Mouse (Mus musculus): Measurements from ENCODE around the gene Wnt5b. TPM values are rescaled to one million over a fixed set of nuclear protein-coding genes. Genes with fewer than 3 reads are reported as not detected.

Wnt5b gene
- total RNA-seq, 2 experiments from 2014 or later: 2.3 to 5.3 TPM

DNA sequence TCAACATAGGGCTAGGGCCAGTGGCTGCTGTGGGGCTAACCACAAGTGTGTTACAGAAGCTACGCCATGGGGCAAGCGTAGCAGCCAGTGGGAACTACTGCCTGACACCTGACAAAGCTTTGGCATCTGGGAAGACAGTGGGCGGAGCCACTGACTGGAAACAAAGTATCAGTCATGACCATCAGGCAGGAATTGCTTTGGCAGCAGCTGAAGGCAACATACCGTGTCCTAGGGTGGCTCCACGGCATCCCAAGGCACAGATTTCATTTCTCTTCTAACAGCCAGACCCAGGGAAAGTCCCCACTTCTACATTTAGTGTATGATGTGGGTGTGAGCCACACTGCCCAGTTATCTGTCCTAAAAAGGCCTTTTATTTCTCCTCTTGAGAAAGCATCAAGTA, 17.6 kb downstream of the Wnt5b start:
- intact Hi-C loops (cut with DNase I): no loop called here

DNA sequence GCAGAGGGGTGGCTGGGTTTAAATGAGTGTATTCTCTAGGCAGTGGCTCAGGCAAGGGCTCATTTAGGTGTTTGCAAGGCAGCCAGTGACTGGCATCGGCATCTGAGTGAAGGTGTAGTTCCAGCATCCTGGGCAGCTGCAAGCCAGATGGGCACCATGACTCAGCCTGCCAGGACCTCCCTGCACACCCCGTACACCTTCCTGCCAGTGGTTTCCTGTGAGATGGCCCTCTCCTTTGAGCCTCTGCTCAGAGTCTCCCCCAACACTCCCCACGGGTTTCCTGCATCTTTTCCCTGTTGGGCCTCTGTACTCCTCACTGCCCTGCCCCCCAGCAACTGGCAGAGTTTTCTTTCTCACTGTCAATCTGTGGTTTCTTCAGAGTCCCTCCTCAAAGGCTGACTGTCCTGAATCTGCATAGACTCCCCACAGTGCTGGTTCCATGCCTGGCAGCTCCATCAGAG, 22.2 kb downstream of the Wnt5b start:
- intact Hi-C loops (cut with DNase I): no loop called here
- no peak for DNase-seq

More for the DNA sequence above, 17.6 kb downstream of the Wnt5b start:
- DNase-seq: no peak

DNA sequence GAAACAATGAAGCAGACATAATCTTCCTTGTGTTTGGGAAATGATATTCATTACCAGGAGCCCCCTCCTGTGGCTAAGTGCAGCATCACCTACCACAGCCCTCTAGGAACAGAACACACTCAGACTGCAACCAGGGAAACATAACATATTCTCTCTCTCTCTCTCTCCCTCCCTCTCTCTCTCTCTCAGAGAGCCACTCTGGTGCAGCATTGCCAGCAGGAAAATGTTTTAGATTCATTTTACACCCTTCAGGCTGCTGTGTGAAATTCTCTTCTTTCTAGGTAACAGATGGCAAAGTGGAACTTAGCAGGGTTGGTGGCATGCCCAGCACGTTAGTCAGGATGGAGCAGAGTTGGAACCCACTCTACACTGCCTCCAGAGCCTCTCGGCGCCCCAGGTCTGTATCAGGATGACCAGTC, 22.7 kb downstream of the Wnt5b start:
- intact Hi-C loops (cut with DNase I): no loop called here
- no peak for DNase-seq

DNA sequence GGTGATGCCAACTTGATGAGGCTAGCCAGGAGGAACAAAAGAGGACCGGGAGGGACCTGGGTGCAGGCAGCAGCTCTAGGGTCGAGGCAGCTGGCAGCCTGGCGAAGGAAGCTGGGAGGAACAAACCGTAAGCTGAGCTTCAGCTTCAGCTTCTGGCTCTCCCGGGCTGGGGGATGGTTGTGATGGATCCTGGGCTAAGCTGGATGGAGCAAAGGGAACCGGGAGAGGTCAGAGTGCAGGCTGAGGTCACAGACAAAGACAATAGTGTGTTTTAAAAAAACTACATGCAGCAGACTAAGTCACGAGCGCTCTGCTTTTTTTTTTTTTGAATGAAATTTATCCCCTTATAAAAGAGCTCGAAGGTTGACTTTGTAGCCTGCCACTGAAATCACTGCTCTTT, 23.4 kb downstream of the Wnt5b start:
- intact Hi-C loops (cut with DNase I): no loop called here
- DNase-seq: no peak

DNA sequence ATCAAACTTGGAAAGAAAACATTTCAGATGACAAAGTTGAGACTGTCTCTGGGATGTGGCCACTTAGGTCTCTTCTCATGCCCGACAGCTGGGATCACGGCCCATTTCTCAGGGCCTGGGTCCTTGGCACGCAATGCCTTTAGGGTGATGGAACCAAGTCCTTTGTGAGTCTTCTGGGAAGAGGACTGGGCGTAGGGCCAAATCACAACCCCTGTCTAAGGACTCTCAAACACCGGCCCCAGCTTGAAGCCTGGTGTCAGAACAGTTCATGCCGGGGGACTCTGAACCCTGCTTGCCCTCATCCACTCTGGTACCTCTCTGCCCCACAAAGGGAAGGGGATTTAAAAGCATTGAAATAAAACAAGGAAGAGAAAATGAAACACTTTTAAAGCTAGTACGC, 30.1 kb downstream of the Wnt5b start:
- DNase-seq: no peak
- intact Hi-C loops (cut with DNase I): no loop called here

DNA sequence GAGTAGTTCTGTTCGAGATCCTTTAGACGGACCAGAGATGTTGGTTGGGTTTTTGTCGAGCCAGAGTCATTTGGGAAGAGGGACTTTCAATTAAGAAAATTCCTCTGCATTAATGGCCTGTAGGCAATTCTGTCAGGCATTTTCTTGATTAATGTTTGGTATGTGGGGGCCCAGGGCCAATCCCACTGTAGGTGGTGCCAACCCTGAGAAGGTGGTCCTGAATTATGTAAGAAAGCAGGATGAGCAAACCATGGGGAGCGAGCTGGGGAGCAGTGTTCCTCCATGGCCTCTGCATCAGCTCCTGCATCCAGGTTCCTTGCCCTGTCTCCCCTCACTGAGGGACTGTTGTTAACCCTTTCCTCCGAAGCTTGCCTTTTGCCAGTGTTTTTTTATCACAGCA, 30.7 kb downstream of the Wnt5b start:
- intact Hi-C loops (cut with DNase I): no loop called here

DNA sequence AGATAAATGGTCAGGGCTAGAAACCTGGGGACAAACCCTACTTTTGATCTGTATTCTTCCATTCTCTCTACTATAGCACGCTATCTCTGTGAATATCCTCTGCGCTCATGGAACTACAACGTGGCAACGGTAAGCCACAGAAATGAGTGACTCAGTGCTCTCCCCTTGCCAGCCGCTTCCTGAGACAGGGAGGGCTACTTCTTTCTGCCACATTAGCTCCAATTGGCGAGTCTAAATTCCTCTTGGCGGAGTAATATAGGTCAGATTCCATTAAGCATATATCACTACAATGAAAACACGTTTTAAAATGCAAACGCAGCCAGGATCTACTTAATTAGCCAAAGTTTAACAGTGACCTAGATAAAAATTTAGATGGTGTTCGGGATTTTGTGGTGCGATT, 31.4 kb downstream of the Wnt5b start:
- intact Hi-C loops (cut with DNase I): no loop called here
- DNase-seq: no peak

More for the DNA sequence above, 30.7 kb downstream of the Wnt5b start:
- DNase-seq: no peak

DNA sequence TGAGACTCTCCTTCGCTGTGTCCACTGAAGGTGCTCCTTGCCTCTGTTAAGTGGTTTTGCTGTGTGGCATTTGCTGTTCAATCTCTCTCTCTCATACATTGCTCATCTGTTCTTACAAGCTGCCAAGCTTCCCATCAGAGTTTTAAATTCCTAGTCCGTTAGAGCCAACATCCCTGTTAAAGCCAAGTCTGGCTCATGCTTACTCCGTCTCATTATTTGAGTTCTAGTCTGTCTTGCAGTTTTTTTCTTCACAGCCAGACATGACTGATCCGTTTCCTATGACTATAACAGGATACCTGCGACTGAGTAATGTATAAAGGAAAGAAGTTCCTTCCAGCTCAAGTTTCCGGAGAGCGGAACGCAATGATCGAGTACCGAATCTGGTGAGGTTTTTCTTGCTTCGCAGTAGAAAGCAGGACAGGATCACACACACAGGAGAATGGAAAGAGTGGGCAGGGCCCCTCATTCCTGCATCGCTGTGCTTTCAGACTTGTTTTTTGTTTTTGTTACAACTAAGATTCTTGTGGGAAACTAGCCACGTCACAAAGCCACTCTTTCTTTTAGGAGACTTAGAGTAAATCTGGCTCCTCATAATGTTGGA, 34.6 kb downstream of the Wnt5b start:
- intact Hi-C loops (cut with DNase I): no loop called here
- DNase-seq: no peak

DNA sequence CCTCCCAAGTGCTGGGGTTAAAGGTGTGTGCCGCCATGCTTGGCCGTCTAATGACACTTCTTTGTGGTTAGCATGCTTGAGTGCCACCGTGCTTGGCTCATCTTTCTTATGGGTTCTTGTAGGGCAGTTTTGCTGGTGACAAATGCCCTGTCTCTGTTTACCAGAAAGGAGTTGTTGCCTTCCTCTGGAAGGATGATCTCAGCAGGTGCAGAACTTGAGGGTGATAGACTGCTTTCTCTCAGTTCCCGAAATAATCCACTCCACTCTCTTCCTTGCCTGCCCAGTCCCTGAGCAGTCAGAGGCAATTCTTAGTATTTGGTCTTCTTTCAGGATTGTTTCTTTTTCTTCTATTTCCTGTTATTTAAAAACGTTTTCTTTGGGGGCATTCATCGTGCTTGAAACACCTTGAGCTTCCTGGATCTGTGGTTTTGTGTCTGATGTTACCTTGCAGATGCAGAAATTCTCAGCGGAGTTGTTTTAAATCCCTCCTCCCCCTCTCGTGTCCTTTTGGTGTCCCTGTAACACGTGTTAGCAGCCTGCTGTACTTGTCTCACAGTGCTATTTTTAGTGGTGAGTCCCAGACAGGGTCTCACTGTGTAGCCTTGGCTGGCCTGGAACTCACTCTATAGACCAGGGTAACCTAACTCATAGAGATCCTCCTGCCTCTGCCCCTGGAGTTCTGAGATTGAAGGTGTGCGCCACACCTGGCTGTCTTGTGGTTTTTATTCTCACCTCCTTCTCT, 35.3 kb downstream of the Wnt5b start:
- intact Hi-C loops (cut with DNase I): no loop called here
- no peak for DNase-seq

DNA sequence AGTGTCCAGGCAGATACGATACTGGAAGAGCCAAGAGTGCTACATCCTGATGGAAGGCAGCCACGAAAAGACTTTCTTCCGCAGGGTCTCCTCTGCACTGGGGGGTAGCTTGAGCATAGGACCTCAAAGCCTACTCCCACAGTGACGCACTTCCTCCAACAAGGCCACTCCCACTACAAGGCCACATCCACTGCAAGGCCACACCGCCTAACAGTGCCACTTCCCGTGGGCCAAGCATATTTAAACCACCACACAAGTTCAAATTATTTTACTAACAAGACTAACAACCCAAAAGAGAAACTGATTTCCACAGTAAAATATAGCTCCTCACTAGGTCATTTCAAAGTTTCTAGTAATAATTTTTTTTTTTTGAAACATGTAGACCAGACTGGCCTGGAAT, 35.9 kb downstream of the Wnt5b start:
- DNase-seq: no peak
- intact Hi-C loops (cut with DNase I): no loop called here

DNA sequence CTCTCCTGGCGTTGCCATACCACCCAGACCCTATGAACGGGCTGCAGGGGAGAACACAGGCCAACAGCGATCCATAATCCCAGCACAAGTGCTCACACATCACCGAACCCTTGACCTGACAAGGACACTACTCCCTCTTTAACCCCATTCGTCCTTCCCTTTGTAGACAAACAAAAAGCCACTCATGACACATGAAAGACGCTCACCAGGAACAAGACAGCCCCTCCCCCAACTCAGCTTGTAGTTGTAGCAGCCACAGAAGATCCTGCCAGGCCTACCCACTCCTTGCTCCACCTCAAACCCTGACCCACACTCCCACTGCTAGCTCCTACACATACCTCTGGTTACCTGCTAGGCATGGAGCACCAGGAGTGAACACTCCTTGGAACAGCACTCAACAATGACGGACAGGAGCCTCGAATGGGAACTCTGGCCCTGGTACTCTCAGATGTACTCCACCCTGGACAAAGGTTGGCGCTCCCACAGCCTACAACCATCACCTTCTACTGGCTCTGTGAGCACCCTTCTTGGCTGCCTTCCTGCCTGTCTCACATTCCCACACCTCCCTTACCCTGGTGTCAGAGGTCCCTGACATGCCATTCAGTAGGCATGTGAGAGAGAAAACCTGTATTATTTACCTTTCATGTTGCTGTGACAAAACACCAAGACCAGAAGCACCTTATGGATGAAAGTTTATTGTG, 38.5 kb downstream of the Wnt5b start:
- DNase-seq: no peak
- intact Hi-C loops (cut with DNase I): no loop called here

DNA sequence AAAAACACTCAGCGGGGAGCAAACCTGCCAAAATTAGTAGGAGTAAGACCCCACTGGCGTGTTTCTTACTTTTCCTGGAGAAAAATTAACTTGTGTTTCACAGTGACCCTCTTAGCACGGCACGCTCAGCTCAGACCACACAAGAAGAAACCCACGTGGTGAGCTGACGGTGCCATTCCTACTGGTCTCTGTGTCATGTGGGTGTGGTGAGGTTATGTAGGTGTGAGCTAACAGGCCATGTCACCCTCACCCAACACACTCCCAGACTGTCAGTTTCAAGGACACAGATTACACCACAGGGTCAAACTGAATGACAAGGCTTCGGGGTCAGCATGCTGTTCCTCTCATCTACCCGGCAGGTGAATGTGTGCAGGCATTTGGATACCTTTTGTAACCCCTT, 39.4 kb downstream of the Wnt5b start:
- intact Hi-C loops (cut with DNase I): no loop called here
- DNase-seq: no peak

DNA sequence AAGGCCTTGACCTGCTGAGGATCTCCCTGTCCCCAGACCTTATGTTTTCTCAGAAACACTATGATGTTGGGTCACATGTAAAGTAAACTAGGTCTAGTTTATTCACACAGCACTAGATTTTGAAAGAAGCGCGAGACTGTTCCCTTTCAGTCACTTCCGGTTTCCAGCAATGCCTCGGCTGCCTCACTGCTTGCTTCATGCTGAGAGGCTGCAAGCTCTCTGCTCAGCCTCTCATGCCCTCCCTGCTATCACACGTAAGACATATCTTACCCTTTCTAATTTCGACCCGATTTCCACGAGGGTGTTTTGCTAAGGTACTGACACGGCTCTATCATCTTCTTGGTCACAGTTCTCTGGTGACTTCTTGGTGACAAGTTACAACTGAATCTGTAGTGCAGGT, 42.1 kb downstream of the Wnt5b start:
- intact Hi-C loops (cut with DNase I): no loop called here
- no peak for DNase-seq

DNA sequence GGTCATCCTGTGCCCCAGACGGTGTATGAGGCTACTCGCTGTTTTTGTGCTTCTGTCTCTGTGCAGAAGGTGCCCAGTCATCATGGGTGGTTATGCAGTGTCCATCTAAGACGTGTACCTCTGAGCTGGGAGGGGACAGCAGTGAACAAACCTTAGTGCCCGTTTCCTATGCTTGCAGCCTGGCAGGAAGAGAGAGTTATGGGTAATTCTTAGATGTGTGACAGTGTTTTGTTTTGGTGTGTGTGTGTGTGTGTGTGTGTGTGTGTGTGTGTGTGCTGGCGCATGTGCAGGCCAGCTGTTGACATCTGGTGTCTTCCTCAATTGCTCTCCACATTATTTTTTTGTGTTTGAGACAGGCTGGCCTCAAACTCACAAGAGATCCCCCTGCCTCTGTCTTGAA, 44.1 kb downstream of the Wnt5b start:
- intact Hi-C loops (cut with DNase I): no loop called here
- no peak for DNase-seq

DNA sequence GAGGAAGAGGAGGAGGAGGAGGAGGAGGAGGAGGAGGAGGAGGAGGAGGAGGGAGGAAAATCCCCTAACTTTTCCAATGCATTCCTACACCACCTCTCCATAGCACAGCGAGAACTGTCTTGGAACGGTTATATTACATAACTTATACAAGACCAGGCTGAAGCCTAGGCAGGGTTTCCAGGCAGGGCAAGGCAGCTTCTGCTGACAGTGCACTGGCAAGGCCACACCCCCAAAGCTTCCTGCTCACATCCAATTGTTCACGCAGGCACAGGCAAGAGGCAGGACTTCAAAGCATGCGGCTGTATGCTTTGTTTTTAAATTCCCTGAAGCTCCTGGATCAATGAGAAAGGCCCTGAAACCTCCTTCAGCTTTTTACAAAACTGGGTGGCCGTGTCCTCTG, 44.9 kb downstream of the Wnt5b start:
- intact Hi-C loops (cut with DNase I): loop anchor here (10.0 kb wide), 1 partner anchor 826 kb away; no protein-coding TSS in a partner anchor
- peak in 1 of 2 experiments; percentile 49 for DNase-seq

DNA sequence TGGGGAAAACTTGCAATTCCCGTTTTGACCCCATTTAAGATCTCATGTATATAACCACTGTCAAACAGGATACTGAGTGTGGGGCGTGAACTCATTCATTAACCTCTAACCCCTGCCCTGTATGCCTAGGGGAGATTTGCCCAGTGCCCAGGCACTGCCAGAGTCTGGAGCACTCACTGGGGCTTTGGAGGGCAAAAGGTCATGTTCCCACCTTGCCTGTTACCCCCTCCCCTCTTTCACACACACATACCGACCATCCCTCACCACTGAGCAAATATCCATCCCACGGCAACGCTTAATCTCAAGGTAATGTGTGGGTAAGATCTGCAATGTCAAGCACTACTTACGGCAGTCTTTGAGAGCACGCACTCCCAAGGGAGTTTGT, 51.5 kb downstream of the Wnt5b start:
- DNase-seq: no peak
- intact Hi-C loops (cut with DNase I): loop anchor here (5.0 to 10.0 kb wide), 3 partner anchors 270 to 832 kb away; no protein-coding TSS in a partner anchor

DNA sequence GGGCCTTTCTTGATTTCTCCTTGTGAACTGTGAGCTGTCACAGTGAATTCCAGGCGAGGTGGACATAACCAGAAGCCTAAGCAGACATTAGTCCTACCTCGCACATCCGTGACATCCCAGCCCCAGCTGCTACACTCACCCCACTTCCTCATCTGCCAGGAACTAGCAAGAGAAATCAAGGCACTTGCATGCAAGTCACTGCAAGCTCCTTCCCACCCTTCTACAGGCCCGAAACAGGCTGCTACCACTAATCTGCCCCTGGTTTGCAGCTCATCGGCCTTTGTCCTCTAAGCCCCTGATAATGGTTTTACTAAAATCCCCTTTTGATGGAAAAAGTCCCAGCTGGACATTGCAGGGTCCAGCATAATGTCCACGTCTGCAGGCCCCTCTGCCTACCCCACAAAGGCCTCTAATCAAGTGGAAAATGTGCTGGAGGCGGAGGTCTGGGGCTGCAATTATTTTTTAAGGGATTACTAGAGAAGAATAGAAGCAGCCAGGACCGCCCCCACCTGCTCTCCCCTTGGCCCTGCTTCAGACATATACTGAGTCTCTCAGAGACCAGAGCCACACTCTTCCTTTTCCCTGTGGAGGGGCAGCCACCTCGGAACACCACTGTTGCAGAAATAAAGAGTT, 52.0 kb downstream of the Wnt5b start:
- intact Hi-C loops (cut with DNase I): loop anchor here (5.0 to 10.0 kb wide), 3 partner anchors 270 to 833 kb away; no protein-coding TSS in a partner anchor

DNA sequence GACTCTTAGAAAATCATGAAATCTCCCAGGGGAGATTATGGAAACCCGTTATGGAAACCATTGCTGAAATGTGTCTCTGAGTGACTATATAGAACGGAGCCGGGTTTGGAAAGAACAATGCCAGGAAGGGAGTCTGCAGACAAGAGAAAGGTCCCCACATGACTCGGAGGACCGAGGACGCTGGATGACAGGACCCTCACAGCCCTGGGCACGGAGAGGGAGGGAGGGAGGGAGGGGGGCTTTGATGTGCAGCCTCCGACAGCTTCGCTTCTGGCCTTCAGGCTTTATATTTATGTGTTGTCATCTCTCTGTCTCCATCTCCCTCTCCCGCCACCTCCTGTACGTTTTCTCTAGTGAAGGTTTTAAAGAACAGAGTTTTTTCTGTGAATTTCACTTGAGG, 53.1 kb downstream of the Wnt5b start:
- DNase-seq: no peak
- intact Hi-C loops (cut with DNase I): loop anchor here (5.0 to 10.0 kb wide), 3 partner anchors 271 to 834 kb away; no protein-coding TSS in a partner anchor

More for the DNA sequence above, 52.0 kb downstream of the Wnt5b start:
- no peak for DNase-seq

DNA sequence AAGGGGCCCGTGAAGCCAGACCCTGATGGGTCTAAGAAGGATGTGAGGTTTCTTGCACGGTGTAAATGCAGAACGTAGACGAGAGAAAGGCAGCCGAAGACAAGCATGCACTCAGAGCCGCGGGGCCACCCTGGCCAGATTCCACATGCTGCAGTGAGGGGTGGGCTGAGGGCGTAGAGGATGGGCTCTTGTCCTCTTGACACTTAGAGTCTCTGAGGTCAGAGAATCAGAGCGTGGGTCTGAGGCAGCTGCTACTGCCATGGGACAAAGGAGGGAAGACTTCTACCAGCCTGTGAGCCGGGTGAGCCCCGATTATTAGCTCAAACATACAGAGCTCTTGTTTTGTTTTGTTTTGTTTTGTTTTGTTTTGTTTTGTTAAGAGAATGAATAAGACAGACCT, 53.6 kb downstream of the Wnt5b start:
- intact Hi-C loops (cut with DNase I): loop anchor here (1.0 to 10.0 kb wide), 4 partner anchors 222 to 834 kb away; no protein-coding TSS in a partner anchor
- DNase-seq: no peak

DNA sequence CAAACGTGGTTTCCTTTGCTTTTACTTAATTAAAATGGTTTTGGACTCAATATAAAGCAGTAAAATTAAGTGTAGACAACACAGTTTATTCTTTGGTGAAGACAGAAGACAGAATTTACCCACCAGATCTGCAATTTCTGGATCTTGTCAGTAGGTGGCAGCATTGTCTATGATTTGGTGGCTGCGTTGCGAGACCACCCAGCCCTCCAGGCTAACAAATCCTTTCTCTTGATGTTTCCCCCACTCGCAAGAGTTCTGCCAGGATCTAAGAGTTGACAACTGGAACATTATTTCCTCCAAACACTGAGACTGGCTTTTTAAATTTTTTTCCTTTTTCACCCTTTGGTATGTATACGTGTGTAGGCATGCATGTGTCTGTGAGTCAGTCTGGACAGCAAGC, 54.4 kb downstream of the Wnt5b start:
- peak; percentile 39 to 54 for DNase-seq

DNA sequence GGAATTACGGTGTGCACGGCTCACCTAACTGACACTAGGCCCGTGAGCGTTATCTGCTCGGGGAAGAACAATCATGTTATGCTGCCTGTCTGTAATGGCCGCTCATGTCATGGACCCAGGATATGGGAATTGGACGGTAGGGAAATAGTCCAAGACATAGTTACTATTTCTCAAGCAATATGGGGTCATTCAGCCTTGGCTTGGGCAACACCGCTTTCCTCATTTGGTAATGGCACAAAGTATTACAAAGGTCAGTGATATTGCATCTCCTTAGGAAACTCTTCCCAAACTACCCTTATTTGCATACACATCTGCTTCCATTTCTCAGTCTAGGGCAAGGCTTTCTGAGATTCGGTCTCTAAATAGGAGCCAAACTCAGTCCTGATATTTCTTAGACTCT, 56.5 kb downstream of the Wnt5b start:
- DNase-seq: no peak
- intact Hi-C loops (cut with DNase I): loop anchor here (5.0 kb wide), 2 partner anchors 415 to 435 kb away; partner anchors contain the start of gene Rad52

More for the DNA sequence above, 54.4 kb downstream of the Wnt5b start:
- intact Hi-C loops (cut with DNase I): loop anchor here (1.0 to 10.0 kb wide), 6 partner anchors 223 to 835 kb away; partner anchors contain the start of gene Rad52
